Mouse (Mus musculus): Measurements from ENCODE around the gene Asb16. TPM values are rescaled to one million over a fixed set of nuclear protein-coding genes. Genes with fewer than 3 reads are reported as not detected.

Asb16 gene
- 0.04 TPM in 1 of 2 replicates, not detected in the other for polyA plus RNA-seq (2015; fragmentation: Nextera tagmentation; extraction: Ambion mirVana)

DNA sequence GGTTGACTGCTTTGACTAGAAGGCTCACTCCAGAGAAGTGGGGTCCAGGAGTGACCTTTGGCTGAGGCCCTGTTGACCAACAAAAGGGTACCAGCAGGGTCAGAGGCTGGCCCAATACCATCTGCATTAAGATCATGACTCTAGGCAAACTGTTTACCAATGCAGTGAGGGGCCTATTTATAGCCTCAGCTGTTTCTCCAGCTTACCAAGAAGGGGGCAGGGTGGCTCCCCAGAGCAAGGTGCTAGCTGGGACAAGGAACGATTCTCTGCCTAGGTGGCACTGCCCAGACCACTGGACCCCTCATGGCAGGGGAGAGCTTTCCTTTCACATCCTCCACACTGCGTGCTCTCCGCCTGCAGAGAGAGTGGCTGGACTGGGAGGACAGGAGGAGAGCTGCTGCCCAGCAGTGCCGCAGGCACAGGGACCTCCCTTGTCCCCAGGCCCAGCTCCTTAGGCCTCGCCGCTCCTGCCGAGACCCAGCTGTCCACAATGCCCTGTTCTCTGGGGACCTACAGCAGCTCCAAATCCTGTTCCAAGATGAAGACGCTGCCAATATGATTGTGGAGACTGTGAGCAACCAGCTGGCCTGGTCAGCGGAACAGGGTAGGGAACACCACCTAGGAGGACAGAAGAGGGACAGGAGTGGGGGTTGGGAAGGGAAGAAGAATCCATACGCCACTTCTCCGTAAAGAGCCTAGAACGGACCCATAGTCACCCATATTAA, at the start of gene Asb16:
TSS of gene Asb16 (plus strand) at position 224 of the 725 bp plus-strand sequence.

GRCm38 (mm10) chr11:102230006-102230741, 38.4 kb upstream of the Asb16 start, which contains the start of gene Hdac5:
Gene Hdac5 (minus strand): TSS chr11:102230166.

DNA sequence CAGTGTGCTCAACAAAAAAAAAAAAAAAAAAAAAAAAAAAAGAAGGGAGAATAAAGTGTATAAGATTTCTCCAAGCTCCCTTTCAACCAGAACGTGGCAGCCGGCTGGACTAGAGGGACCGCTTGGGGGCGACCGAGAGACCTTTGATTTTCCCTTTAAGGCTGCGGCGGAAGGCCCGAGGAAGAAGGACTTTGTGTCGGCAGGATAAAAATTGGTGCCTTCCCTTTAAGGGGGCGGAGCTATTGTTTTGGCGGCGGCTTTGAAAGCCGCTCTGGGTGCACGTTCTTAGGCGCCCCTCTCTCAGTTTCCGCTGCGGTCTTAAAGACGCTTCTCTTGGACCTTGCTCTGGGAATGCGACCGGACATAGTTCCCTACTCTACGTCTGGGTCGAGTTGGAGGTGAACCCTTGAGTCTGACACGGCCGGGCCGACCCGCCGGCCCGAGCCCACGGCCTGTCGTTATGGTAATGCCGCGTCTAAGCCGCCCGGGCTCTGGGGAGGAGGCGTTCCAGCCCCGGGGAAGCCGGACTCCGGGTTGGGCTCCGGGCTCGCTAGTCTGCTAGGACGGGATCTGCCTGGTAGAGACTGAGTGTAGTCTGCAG, 19.8 kb upstream of the Asb16 start, which contains the start of gene BC030867:
TSS of gene BC030867 (plus strand) at position 253 of the 601 bp plus-strand sequence.

GRCm38 (mm10) chr11:102284501-102285094, 16.1 kb downstream of the Asb16 start, which contains the start of gene Tmub2:
Gene Tmub2 (plus strand): TSS chr11:102284931.

GRCm38 (mm10) chr11:102296491-102297472, 28.2 kb downstream of the Asb16 start, which contains the start of gene Atxn7l3:
Gene Atxn7l3 (minus strand): TSS chr11:102296631.

GRCm38 (mm10) chr11:102319410-102319792, 50.9 kb downstream of the Asb16 start, which contains the start of gene Ubtf:
Gene Ubtf (minus strand): TSS chr11:102319742.

Small RNA genes lying within 50 kb of the gene (microRNA-seq; reads per million reads assigned to microRNA genes)
- 1.8 reads per million for gene Mir8101 (ENCODE audit: borderline replicate concordance, insufficient number of aligned reads)

Other genes starting within 250 kb of the Asb16 start
- gene Mpp3, start 240.3 kb upstream of the Asb16 start, polyA plus RNA-seq (2015; fragmentation: Nextera tagmentation; extraction: Ambion mirVana) = 12.3 and 13.8 TPM in 2 replicates
- gene Cd300lg, start 227.2 kb upstream of the Asb16 start, polyA plus RNA-seq (2015; fragmentation: Nextera tagmentation; extraction: Ambion mirVana) = 3.1 and 5.1 TPM in 2 replicates
- gene Mpp2, start 180.2 kb upstream of the Asb16 start, polyA plus RNA-seq (2015; fragmentation: Nextera tagmentation; extraction: Ambion mirVana) = 5.0 and 6.1 TPM in 2 replicates
- 0.28 TPM in 1 of 2 replicates, not detected in the other for gene Ppy, start 167.4 kb upstream of the Asb16 start, polyA plus RNA-seq (2015; fragmentation: Nextera tagmentation; extraction: Ambion mirVana)
- gene Pyy, start 160.9 kb upstream of the Asb16 start, polyA plus RNA-seq (2015; fragmentation: Nextera tagmentation; extraction: Ambion mirVana) = 0.33 and 0.37 TPM in 2 replicates
- 0.43 and 0.77 TPM in 2 replicates for gene Nags, start 123.2 kb upstream of the Asb16 start, polyA plus RNA-seq (2015; fragmentation: Nextera tagmentation; extraction: Ambion mirVana)
- gene Tmem101, start 112.3 kb upstream of the Asb16 start, polyA plus RNA-seq (2015; fragmentation: Nextera tagmentation; extraction: Ambion mirVana) = 16.8 and 23.9 TPM in 2 replicates
- 68.2 and 91.7 TPM in 2 replicates for gene Lsm12, start 83.4 kb upstream of the Asb16 start, polyA plus RNA-seq (2015; fragmentation: Nextera tagmentation; extraction: Ambion mirVana)
- 28.6 and 70.2 TPM in 2 replicates for gene G6pc3, start 79.1 kb upstream of the Asb16 start, polyA plus RNA-seq (2015; fragmentation: Nextera tagmentation; extraction: Ambion mirVana)
- gene Hdac5, start 38.6 kb upstream of the Asb16 start, polyA plus RNA-seq (2015; fragmentation: Nextera tagmentation; extraction: Ambion mirVana) = 54.3 and 58.9 TPM in 2 replicates
- 2.7 and 3.6 TPM in 2 replicates for gene BC030867, start 19.9 kb upstream of the Asb16 start, polyA plus RNA-seq (2015; fragmentation: Nextera tagmentation; extraction: Ambion mirVana)
- 41.2 and 54.1 TPM in 2 replicates for gene Tmub2, start 16.2 kb downstream of the Asb16 start, polyA plus RNA-seq (2015; fragmentation: Nextera tagmentation; extraction: Ambion mirVana)
- gene Atxn7l3, start 27.9 kb downstream of the Asb16 start, polyA plus RNA-seq (2015; fragmentation: Nextera tagmentation; extraction: Ambion mirVana) = 7.6 and 8.0 TPM in 2 replicates
- 51.6 and 62.7 TPM in 2 replicates for gene Ubtf, start 51.0 kb downstream of the Asb16 start, polyA plus RNA-seq (2015; fragmentation: Nextera tagmentation; extraction: Ambion mirVana)
- 15.4 and 17.7 TPM in 2 replicates for gene Slc4a1, start 97.5 kb downstream of the Asb16 start, polyA plus RNA-seq (2015; fragmentation: Nextera tagmentation; extraction: Ambion mirVana)
- 38.2 and 52.7 TPM in 2 replicates for gene Rundc3a, start 124.7 kb downstream of the Asb16 start, polyA plus RNA-seq (2015; fragmentation: Nextera tagmentation; extraction: Ambion mirVana)
- gene Slc25a39, start 139.2 kb downstream of the Asb16 start, polyA plus RNA-seq (2015; fragmentation: Nextera tagmentation; extraction: Ambion mirVana) = 201 and 336 TPM in 2 replicates
- gene Grn, start 161.6 kb downstream of the Asb16 start, polyA plus RNA-seq (2015; fragmentation: Nextera tagmentation; extraction: Ambion mirVana) = 180 and 237 TPM in 2 replicates
- gene Fam171a2, start 178.9 kb downstream of the Asb16 start, polyA plus RNA-seq (2015; fragmentation: Nextera tagmentation; extraction: Ambion mirVana) = 5.4 and 8.2 TPM in 2 replicates
- 10.6 and 15.9 TPM in 2 replicates for gene Itga2b, start 201.4 kb downstream of the Asb16 start, polyA plus RNA-seq (2015; fragmentation: Nextera tagmentation; extraction: Ambion mirVana)

Measured in adrenal gland, postnatal 0 days (tissue).